Mouse (Mus musculus) kidney, postnatal 36 days (tissue): ENCODE results near the gene Zfp106.
"Not testable (repeated sequence)": the region's sequence is repeated elsewhere in the genome, so short reads cannot be mapped to it uniquely, and the experiment has no call there.

Experiments used
- DNase-seq, 2 experiments: peaks; one replicate each; pipeline ENCODE4 v3.0.0; 2021 to 2022; ENCODE audit warnings: mixed read lengths in 2 of 2

The Zfp106 gene

GRCm38 (mm10) chr2:120563235-120563990, at the start of gene Zfp106:
TSS of gene Zfp106 (minus strand) at chr2:120563843.
- DNase-seq: peak; percentile 92 to 94

GRCm38 (mm10) chr2:120608830-120609723, 45.4 kb upstream of the Zfp106 start, which contains the start of the genes Haus2 and Lrrc57:
TSS of gene Haus2 (plus strand) at chr2:120609383.
TSS of gene Lrrc57 (minus strand) at chr2:120609520.
- peak; percentile 90 to 95 for DNase-seq

GRCm38 (mm10) chr2:120606021-120606690, 42.5 kb upstream of the Zfp106 start:
- no peak for DNase-seq

- no peak for DNase-seq
Measured at GRCm38 (mm10) chr2:120599506-120599905, 35.9 kb upstream of the Zfp106 start.

GRCm38 (mm10) chr2:120597734-120598133, 34.1 kb upstream of the Zfp106 start:
- no peak for DNase-seq

- DNase-seq: peak; percentile 27 to 42
Measured at GRCm38 (mm10) chr2:120592227-120592626, 28.6 kb upstream of the Zfp106 start.

GRCm38 (mm10) chr2:120589759-120590158, 26.1 kb upstream of the Zfp106 start:
- DNase-seq: no peak

DNA sequence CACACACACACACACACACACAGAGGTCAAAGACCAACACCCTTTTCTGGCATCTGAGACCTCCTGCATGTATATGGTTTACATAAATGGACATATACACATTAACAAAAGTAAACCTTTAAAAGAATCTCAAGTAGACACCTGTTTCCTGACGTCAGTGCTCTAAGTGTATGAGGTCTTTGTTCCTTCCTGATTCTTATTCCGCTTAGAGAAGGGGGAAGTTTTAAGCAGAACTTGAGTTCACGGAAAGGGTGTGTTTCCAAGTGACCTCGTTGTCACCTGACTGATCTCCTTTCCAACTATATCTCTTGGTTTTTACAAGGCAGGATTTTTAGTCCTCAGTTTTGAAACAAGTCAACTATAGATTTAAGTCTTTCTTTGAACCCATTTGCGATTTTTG, 14.6 kb upstream of the Zfp106 start:
- DNase-seq: peak in 1 of 2 experiments; percentile 19

- DNase-seq: no peak
Measured at GRCm38 (mm10) chr2:120577799-120578198, 14.2 kb upstream of the Zfp106 start.

DNA sequence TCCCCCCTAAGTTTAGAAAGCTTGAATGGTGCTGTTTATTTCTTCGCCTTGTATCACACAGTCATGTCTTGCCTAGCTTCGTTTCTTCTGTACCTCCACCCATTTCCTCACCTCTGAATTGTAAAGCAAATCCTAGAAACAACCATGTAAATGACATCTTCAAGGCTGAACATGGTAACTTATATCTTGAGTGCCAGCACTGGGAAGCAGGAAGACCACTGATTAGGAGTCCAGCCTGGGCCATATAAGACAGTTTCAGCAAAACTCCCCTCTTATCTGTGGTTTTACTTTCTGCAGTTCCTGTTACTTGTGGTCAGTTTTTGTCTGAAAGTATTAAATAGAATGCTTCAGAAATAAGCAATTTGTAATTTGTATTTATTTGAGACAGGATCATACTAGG, 12.3 kb upstream of the Zfp106 start:
- DNase-seq: no peak

DNA sequence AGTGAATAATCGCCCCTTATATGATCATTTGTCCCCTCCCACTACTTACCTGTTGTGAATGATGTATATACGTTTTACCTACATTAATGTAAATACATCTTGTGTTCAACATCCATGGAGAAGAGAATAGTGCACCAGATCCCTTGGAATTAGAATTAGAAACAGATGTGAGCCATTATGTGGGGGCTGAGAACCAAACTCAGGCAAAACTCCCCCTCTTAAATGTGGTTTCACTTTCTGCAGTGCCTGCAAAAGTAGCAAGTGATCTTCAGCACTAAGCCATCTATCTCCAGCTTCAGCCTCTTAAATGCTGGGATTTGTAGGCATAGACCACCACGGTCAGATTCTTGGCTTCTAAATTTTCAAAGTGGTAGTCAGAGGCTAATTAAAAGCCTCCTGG, 11.5 kb upstream of the Zfp106 start:
- DNase-seq: no peak

DNA sequence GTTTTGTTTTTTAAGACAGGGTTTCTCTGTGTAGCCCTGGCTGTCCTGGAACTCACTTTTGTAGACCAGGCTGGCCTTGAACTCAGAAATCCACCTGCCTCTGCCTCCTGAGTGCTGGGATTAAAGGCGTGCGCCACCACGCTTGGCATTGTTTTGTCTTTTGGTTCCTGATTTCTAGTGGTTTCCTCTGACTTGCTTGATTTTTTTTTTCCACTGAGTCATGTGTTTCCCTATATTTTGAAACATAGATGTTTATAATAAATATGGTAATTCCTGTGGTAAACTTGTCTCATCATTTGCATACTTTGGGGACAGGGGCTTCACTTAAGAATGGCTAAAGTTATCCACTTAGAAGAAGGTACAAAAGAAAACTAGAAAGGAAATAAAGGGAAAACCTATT, 8.5 kb upstream of the Zfp106 start:
- DNase-seq: not testable (repeated sequence)

DNA sequence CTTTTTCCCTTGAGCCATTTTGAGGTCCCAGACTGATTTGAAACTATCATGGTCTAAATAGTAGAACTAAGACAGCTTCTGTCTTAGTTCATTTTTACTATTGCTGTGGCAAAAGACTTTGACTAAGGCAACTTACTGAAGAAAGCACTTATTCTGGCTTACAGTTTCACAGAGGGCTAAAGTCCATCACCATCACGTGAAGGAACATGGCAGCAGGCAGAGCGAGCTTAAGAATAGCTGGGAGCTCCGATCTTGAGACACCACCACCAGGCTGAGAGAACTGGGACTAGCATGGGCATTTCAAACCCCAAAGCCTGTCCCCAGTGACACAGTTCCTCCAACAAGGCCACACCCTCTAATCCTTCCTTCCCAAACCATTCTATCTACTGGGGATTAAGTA, 7.4 kb upstream of the Zfp106 start:
- DNase-seq: peak; percentile 75 to 82

DNA sequence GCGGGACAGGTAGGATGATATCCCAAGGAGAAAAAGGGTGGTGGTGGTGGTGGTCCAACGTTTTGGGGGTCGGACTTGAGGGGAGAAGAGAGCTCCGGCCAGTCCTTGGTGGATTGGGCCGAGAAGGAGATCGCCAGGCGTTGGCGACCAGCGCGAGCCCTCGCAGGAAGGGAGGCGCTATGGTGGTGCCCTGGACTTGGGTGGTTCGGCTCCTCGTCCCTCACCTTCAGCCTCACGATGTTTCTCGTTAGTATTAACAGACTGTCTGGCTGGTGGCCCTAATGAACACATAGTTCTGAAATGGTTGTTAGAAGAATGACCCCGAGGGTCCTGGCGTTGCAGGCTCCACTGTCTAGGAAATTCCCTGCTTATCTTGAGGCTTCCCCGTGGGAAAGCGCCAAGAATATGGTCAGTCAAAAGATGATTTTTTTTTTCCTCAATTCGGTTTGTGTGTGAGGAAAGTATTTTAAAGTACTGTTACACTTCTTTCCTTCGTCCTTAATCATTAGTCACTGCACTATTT, 4.2 kb upstream of the Zfp106 start:
- DNase-seq: peak in 1 of 2 experiments; percentile 70

- peak; percentile 95 to 97 for DNase-seq
Measured at GRCm38 (mm10) chr2:120566886-120567797, 3.5 kb upstream of the Zfp106 start, which contains the start of gene Snap23. TSS of gene Snap23 (plus strand) at chr2:120567671.

DNA sequence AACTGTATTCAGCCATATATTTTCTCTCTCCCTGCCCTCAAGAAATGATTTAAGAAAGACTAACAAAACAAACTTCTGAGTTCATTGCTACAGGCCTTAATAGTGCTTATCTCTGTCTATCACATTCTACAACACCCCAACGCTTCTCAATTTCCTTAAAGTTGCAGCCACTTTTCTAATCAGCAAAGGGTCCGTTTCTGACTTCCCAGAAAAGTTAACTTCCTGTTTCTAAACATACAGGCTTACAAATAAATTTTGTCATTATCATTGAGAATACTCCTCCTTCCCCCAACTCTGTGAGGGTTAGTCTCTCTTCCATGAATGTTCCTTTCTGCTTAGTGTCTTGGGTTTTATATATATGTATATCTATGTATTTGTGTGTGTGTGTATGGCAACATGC, 1.7 kb upstream of the Zfp106 start:
- no peak for DNase-seq

GRCm38 (mm10) chr2:120564548-120565188, 1.0 kb upstream of the Zfp106 start:
- DNase-seq: not testable (repeated sequence)

DNA sequence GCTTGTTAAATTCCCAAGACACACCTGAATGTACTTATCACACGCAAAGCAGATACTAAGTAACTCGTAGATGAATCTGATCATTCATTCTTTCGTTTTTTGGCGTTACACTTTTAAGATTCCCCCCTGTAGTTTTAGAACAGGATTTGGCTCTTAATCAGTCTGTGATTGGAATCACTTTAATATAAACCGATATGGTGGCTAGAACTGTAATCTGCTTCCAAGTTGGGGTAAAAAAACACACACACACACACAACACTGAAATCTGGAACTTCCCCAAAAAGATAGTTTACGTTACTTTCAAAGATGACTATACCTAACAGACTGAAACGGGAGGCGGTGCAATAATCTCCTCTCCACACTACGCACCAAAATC, 796 bp downstream of the Zfp106 start:
- DNase-seq: no peak

DNA sequence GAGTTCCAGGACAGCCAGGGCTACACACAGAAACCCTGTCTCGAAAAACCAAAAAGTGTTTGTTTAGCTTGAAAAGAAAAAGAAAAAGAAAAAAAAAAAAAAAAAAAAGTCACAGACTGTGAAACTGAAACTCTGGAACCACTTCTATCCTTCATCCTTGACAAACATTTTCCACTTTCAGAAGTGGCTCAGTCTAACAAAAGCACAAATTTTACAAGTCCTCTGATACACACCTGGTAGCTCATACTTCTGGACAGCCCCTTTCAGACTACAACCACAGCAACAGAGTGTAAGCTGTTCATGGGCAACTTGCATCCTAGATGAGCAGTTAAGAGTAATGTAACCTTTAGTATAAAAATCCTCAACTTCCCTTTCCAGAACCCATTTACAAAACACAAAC, 2.1 kb downstream of the Zfp106 start:
- no peak for DNase-seq

GRCm38 (mm10) chr2:120558813-120559212, 4.8 kb downstream of the Zfp106 start:
- DNase-seq: no peak

DNA sequence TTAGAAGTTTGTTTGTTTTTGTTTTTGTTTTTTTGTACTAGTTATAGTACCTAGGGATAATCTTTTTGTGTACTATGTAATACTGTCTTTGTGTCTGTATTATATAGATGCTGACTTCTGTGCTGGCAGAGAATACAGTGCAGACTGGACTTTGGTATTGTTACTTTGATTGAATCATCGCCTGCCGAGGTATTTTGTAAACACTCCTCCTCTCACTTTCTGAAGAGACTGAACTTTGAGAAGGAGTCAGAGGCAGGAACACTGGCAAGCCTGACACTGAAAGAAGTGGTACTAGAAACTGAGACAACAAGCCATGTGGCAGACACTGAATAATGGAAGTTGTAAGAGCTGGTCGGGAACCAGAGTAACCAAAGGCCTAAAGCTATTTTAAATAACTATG, 6.8 kb downstream of the Zfp106 start:
- peak; percentile 22 to 64 for DNase-seq
